Mouse (Mus musculus) thymus, adult 2 months (tissue): ENCODE data around the gene Rgs12. TPM values are rescaled to one million over a fixed set of nuclear protein-coding genes. Genes with fewer than 3 reads are reported as not detected.

Experiments
- DNase-seq: peaks from one replicate; pipeline ENCODE4 v3.0.0; 2021
- H3K27ac ChIP-seq: fragments of 200-500 bp; 2 replicates; pipeline ENCODE4 v1.5.1; 2012; ENCODE audit warnings: low read length, control low read depth; ENCODE audit not compliant: control insufficient read depth, insufficient read depth
- H3K27me3 ChIP-seq: fragments of 200-500 bp; 2 replicates; pipeline ENCODE4 v1.6.1; 2012; ENCODE audit warnings: mild to moderate bottlenecking, low read length, moderate library complexity, mixed read lengths; ENCODE audit not compliant: control insufficient read depth, insufficient read depth
- H3K36me3 ChIP-seq: fragments of 200-500 bp; 2 replicates; pipeline ENCODE4 v1.6.1; 2012; ENCODE audit warnings: mild to moderate bottlenecking, low read length, moderate library complexity; ENCODE audit not compliant: control insufficient read depth, insufficient read depth
- H3K4me1 ChIP-seq: fragments of 200-500 bp; replicated peaks from 2 replicates; pipeline ENCODE4 v1.6.1; 2012; ENCODE audit warnings: low read length; ENCODE audit not compliant: control insufficient read depth, insufficient read depth
- H3K4me3 ChIP-seq: fragments of 200-500 bp; 2 replicates; pipeline ENCODE4 v1.5.1; 2012; ENCODE audit warnings: mild to moderate bottlenecking, low read length, control low read depth, moderate library complexity; ENCODE audit not compliant: control insufficient read depth, insufficient read depth
- CTCF ChIP-seq: fragments of 200-500 bp; IDR thresholded peaks from 2 replicates; pipeline ENCODE4 v1.5.1; 2012; ENCODE audit warnings: mild to moderate bottlenecking, control low read depth, low read length, moderate library complexity, borderline replicate concordance; ENCODE audit not compliant: control insufficient read depth, poor library complexity, insufficient read depth; ENCODE audit errors: extremely low read depth
- POLR2A ChIP-seq: fragments of 200-500 bp; IDR thresholded peaks from 2 replicates; pipeline ENCODE4 v1.6.1; 2012; ENCODE audit warnings: mild to moderate bottlenecking, low read length, control low read depth, moderate library complexity; ENCODE audit not compliant: control insufficient read depth, poor library complexity, insufficient read depth; ENCODE audit errors: extremely low read depth
- WGBS: fragments of 180-500 bp; shearing (Covaris S2); methylation state at CpG from one replicate; pipeline ENCODE4 v1.1.7; 2018; 5-methylcytosine and 5-hydroxymethylcytosine counted together
- polyA plus RNA-seq: library from polyadenylated mRNA; depleted of rRNA; stranded (reverse); fragments of >200 nt; gene quantifications from 2 replicates; pipeline ENCODE4 v1.2.3, GENCODE M21; 2012

The Rgs12 gene
- polyA plus RNA-seq, 1 experiment, result 51.7 TPM

DNA sequence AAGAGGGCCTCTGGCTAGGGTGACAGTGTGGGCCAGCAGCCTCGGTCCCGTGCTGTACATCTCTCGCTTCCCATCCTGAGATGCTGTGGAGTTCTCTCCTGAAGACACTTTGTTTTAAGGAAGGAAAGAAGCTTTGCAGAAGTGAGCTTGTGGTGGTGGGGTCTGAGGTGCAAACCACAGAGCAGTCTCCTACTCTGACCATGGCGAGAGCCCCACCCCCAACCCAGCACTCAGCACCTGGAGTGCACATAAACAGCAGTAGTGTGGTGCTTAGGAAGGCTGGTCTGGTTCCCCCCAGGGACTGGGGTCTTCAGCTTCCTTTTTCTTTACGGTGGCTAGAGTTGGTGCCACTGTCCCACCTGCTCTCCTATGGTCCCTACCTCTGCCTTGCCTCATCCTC lies 85.9 kb downstream of the Rgs12 start:
- DNase-seq, result no peak
- 35% methylated on average over 5 of the region's 5 CpGs for WGBS
- no peak overlapping the region for H3K27ac ChIP-seq
- TF ChIP-seq POLR2A (no peak), CTCF (no peak)
- no peaks in the 10 kb centered on the region for H3K36me3 ChIP-seq
- no peak overlapping the region for H3K4me3 ChIP-seq
- peaks cover 6% of the 10 kb centered on the region; the same call in 1 of the 2 replicates for H3K4me1 ChIP-seq
- H3K27me3 ChIP-seq, result no peaks in the 10 kb centered on the region

DNA sequence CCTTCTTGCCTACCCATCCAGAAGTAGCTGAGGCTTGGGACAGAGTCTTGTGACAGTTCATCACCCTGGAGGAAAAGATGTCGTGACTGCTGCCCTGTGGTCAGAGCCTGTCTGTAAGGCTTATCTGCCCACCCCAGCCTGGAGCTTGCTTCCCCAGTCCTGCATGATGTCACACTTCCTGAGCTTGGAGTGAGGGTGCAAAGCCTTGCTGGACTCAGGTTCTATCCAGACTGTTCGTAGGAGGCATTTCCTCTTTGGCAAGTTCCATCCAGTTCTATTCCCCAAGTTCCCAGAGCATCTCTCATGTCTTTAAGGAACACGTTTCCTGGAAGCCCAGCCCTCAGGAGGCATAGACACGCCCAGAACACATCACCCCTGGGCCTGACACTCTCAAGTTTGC lies 86.5 kb downstream of the Rgs12 start:
- H3K4me3 ChIP-seq, result no peak overlapping the region
- H3K36me3 ChIP-seq, result no peaks in the 10 kb centered on the region
- 67% methylated on average over 4 of the region's 4 CpGs for WGBS
- H3K4me1 ChIP-seq, result peaks cover 6% of the 10 kb centered on the region; the same call in 1 of the 2 replicates
- no peak overlapping the region for H3K27ac ChIP-seq
- DNase-seq, result no peak
- TF ChIP-seq POLR2A (no peak), CTCF (no peak)
- no peaks in the 10 kb centered on the region for H3K27me3 ChIP-seq

DNA sequence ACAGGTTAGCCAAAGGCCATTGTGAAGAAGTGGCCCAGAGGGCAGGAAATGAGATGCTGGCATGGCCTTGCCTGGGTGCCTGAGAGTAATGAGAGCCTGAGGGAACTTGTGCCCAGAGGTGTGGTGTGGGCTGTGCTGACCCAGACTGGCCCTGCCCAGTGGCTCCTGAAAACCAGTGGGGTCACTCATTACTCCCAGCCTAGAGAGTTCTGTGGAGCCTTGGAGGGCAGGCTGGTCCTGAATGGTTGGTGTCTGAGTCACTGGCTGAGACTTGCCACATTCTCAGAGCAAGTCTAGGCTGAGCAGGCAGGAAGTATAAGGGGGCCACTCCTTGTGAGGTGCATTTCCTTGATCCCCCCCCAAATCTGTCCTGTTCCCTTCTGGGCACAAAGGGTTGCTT lies 88.2 kb downstream of the Rgs12 start:
- DNase-seq, result no peak
- H3K27me3 ChIP-seq, result no peaks in the 10 kb centered on the region
- H3K27ac ChIP-seq, result no peak overlapping the region
- H3K36me3 ChIP-seq, result no peaks in the 10 kb centered on the region
- peaks cover 14% of the 10 kb centered on the region for H3K4me1 ChIP-seq
- no peak for TF ChIP-seq POLR2A
- no peak for TF ChIP-seq CTCF
- H3K4me3 ChIP-seq, result no peak overlapping the region

DNA sequence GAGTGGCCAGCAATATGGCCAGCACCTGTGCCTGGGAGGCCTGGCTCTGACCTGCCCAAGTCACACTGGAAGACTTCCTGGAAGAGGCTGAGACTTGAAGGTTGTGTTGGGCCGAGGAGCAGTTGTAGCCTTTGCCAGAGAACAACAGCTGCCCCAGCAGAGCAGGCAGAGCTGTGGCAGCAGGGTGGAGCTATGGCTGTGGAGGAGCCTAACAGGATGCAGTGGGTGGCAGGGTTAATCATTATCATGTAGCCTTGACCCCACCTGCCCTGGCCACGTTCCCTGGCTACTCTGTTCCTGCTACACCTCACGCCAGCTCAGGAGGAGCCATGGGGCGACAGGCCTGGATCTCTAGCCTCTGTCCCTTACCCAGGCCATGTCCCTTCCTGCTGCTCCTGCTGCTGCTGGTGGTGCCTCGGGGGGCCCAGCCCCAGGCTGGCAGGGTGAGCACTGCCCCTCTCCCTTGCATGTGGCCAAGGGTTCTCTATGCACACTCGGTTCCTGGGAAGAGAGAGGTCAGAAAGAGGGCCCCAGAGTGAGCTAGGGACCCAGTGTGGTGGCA lies 92.1 kb downstream of the Rgs12 start, which contains the start of gene Hgfac:
Gene Hgfac, plus strand, starts transcription at position 242 of the 562 bp plus-strand sequence.
- Histone ChIP-seq H3K36me3 (no peaks in the 10 kb centered on the region), H3K4me1 (peaks cover 20% of the 10 kb centered on the region), H3K27me3 (no peaks in the 10 kb centered on the region), H3K4me3 (no peak within 1 kb of the TSS), H3K27ac (no peak within 1 kb of the TSS)
- WGBS, result 34% methylated on average over 6 of the region's 6 CpGs
- TF ChIP-seq POLR2A (no peak), CTCF (no peak)
- no peak for DNase-seq

DNA sequence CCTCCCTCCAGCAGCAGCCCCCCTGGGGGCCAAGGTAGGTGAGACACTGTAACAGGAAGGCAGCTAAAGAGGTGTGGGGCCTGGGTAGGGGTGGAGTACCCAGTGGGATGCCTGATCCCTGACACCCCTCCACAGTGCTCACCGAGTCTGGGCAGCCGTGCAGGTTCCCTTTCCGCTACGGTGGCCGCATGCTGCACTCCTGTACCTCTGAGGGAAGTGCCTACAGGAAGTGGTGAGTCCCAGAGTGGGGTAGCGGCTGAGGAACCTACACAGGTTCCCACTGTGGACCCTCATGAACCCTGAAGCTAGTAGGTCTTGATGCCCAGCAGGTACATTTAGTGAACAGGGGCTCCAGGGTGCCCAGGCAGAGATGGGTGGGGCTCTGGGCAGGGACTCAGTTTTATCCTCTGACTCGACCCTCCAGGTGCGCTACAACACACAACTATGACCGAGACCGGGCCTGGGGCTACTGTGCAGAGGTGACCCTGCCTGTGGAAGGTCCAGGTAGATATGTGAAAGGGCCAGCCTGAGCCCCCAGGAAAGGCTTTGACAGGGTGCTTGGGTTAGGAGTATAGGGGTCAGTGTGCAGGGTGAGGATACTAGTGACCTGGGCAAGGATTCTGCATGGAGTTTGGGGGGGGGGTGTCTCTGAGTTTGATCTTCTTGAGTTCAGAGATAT lies 93.3 kb downstream of the Rgs12 start:
- H3K27me3 ChIP-seq, result no peaks in the 10 kb centered on the region
- TF ChIP-seq CTCF (no peak), POLR2A (no peak)
- 7% methylated on average over 10 of the region's 10 CpGs for WGBS
- H3K4me3 ChIP-seq, result peak overlapping the region; percentile 12; the same call in 1 of the 2 replicates
- peak; percentile 59 for DNase-seq
- no peak overlapping the region for H3K27ac ChIP-seq
- H3K4me1 ChIP-seq, result peaks cover 17% of the 10 kb centered on the region
- H3K36me3 ChIP-seq, result no peaks in the 10 kb centered on the region

DNA sequence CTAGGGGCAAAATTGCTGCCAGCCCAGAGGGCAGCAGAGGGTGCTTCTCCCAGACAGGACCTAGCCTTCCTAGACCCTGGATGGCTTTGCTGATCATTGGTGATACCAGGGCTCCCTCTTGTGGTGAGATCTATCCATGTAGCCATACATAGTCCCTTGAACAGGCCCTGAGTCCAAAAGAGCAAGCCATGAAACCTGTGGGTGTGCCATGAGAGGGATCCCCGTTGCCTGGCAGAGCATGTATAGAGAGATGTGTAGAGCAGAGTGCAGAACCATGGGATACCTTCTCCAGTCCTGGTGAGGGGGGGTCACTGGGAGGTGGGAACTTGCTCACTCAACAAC lies 93.8 kb downstream of the Rgs12 start:
- TF ChIP-seq CTCF (0 out of 2 replicates have a peak, but pooled peaks have one; percentile 10), POLR2A (no peak)
- Histone ChIP-seq H3K4me1 (peaks cover 13% of the 10 kb centered on the region), H3K36me3 (no peaks in the 10 kb centered on the region), H3K27ac (no peak overlapping the region), H3K4me3 (no peak overlapping the region), H3K27me3 (no peaks in the 10 kb centered on the region)
- DNase-seq, result peak; percentile 78
- 0% methylated on average over 1 of the region's 1 CpGs for WGBS

DNA sequence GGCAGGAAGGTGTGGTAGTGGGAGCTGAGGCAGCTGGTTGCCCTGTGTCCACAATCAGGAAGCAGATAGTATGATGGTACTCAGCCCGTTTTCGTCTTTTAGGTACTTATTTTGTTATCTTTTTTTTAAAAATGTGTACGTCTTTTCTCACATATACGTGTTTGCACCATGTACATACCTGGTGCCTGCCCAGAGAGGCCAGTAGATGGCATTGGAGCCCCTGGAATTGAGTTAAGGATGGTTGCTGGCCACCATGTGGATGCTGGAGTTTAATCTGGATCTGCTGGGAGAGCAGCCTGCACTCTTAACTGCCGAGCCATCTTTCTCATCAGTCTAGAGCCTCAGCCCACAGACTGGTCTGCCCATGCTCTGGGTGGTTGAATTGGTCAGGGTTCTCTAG lies 101.3 kb downstream of the Rgs12 start:
- TF ChIP-seq POLR2A (no peak), CTCF (no peak)
- Histone ChIP-seq H3K36me3 (no peaks in the 10 kb centered on the region), H3K4me3 (no peak overlapping the region), H3K4me1 (no peaks in the 10 kb centered on the region), H3K27ac (no peak overlapping the region), H3K27me3 (no peaks in the 10 kb centered on the region)
- no peak for DNase-seq
- WGBS, result 76% methylated on average over 5 of the region's 5 CpGs
